ENCODE assay signal across 7 mouse cellular contexts in genomic region chr14:121798411-121798799, GRCm38 (mm10). TPM values are rescaled to one million over a fixed set of nuclear protein-coding genes. Genes with fewer than 3 reads are reported as not detected.
DNase-seq lines count a peak whose midpoint lies in the region; ATAC-seq and TF ChIP-seq lines count a peak whose summit lies in the region.

No protein-coding gene starts in this region.

- H3K9ac ChIP-seq in intestine, embryonic 16.5 days (ENCODE audit: low read depth, low read length), result peak overlapping the region; percentile 78
- H3K9ac ChIP-seq in midbrain, embryonic 11.5 days (ENCODE audit: low read length), result peak overlapping the region; percentile 59; the same call in 1 of the 2 replicates

- peak; percentile 74; the same call in 1 of the 2 replicates for TF ChIP-seq POLR2A in small intestine, adult 2 months (IDR thresholded peaks at IDR 0.05; ENCODE audit: low read depth, low read length)

- H3K27ac ChIP-seq in intestine, embryonic 16.5 days (ENCODE audit: low read length), result peak overlapping the region; percentile 96
- no peak overlapping the region; the same call in 1 of the 2 replicates for H3K27ac ChIP-seq in midbrain, embryonic 11.5 days (ENCODE audit: low read depth, low read length)
- H3K27ac ChIP-seq in small intestine, adult 2 months (ENCODE audit: insufficient read depth, low read depth, low read length), result peak overlapping the region; percentile 94

- peak; percentile 87 for ATAC-seq in intestine, embryonic 16.5 days
- ATAC-seq in midbrain, embryonic 11.5 days (ENCODE audit: low FRiP score), result peak; percentile 93

- H3K4me2 ChIP-seq in intestine, embryonic 16.5 days (ENCODE audit: low read depth, low read length), result peak overlapping the region; percentile 94
- H3K4me2 ChIP-seq in midbrain, embryonic 11.5 days, result peak overlapping the region; percentile 95

- peak; percentile 91 for DNase-seq in adrenal gland, adult 8-10 months
- peak; percentile 89 for DNase-seq in embryo, embryonic 9.5 days (ENCODE audit: extremely low spot score)
- peak; percentile 73 to 85 for DNase-seq in gastrocnemius, postnatal 4 days (ENCODE audit: low spot score in 2 of 2)
- DNase-seq in left cerebral cortex, postnatal 36 days (ENCODE audit: low spot score in 2 of 2), result peak; percentile 90 to 91
- DNase-seq in midbrain, embryonic 11.5 days (ENCODE audit: low spot score, missing footprints), result peak; percentile 98

- intact Hi-C loops in left cerebral cortex, postnatal 36 days (cut with DNase I), result loop anchor here (5.0 kb wide), 1 partner anchor 211 kb away; no protein-coding TSS in a partner anchor

- peaks cover 15% of the 10 kb centered on the region for H3K4me1 ChIP-seq in intestine, embryonic 16.5 days (ENCODE audit: control insufficient read depth, insufficient read depth, low read length)
- H3K4me1 ChIP-seq in midbrain, embryonic 11.5 days (ENCODE audit: control insufficient read depth, insufficient read depth, low read length), result no peaks in the 10 kb centered on the region; the same call in 1 of the 2 replicates
- H3K4me1 ChIP-seq in small intestine, adult 2 months (ENCODE audit: control insufficient read depth, insufficient read depth, insufficient read length, low read length), result 0 out of 2 replicates have a peak, but pooled peaks cover 4% of the 10 kb centered on the region

- no peaks in the 10 kb centered on the region for H3K9me3 ChIP-seq in intestine, embryonic 16.5 days (ENCODE audit: control insufficient read depth, low read length)
- H3K9me3 ChIP-seq in midbrain, embryonic 11.5 days (ENCODE audit: control insufficient read depth, low read length), result no peaks in the 10 kb centered on the region

- under 1% methylated on average over 22 of the region's 22 CpGs for WGBS in intestine, embryonic 16.5 days
- 0% methylated on average over 22 of the region's 22 CpGs for WGBS in midbrain, embryonic 11.5 days
- WGBS in small intestine, adult 2 months, result under 1% methylated on average over 22 of the region's 22 CpGs

- peak overlapping the region; percentile 83 for H3K4me3 ChIP-seq in intestine, embryonic 16.5 days (ENCODE audit: low read length)
- H3K4me3 ChIP-seq in midbrain, embryonic 11.5 days (ENCODE audit: low read depth, low read length), result peak overlapping the region; percentile 65
- H3K4me3 ChIP-seq in small intestine, adult 2 months (ENCODE audit: low read depth, low read length), result peak overlapping the region; percentile 84

- no peaks in the 10 kb centered on the region for H3K36me3 ChIP-seq in intestine, embryonic 16.5 days (ENCODE audit: control insufficient read depth, insufficient read depth, low read length)
- H3K36me3 ChIP-seq in midbrain, embryonic 11.5 days (ENCODE audit: control insufficient read depth, insufficient read depth, low read length), result no peaks in the 10 kb centered on the region
- no peaks in the 10 kb centered on the region for H3K36me3 ChIP-seq in small intestine, adult 2 months (ENCODE audit: control insufficient read depth, insufficient read depth, low read length)

- H3K27me3 ChIP-seq in intestine, embryonic 16.5 days (replicated peaks; ENCODE audit: control insufficient read depth, insufficient read depth, low read length), result no peaks in the 10 kb centered on the region
- peaks cover 25% of the 10 kb centered on the region for H3K27me3 ChIP-seq in midbrain, embryonic 11.5 days (ENCODE audit: control insufficient read depth, insufficient read depth, low read length)
- H3K27me3 ChIP-seq in small intestine, adult 2 months (ENCODE audit: control insufficient read depth, insufficient read depth, low read length), result no peaks in the 10 kb centered on the region

- TF ChIP-seq CTCF in small intestine, adult 2 months (IDR thresholded peaks at IDR 0.05; ENCODE audit: extremely low read depth, insufficient read length, insufficient replicate concordance, low read depth, low read length), result no peak

RNA-seq across cellular contexts. Expression of gene Dock9, which starts 0.8 kb away (rescaled TPM):
- total RNA-seq in adrenal gland, adult 8-10 months (2022), result 10 to 100 TPM; 26.1 to 41.7 (median 33.0) TPM
- 10 to 100 TPM; 40.2 to 44.6 TPM for total RNA-seq in gastrocnemius, postnatal 4 days (2021)
- polyA plus RNA-seq in intestine, embryonic 16.5 days (2015; fragmentation: Nextera tagmentation; extraction: Ambion mirVana), result 13.6 and 13.7 TPM in 2 replicates
- 100 to 1,000 TPM in 1 of 2 experiments, 10 to 100 TPM in 1; 79.1 to 100 TPM for total RNA-seq in left cerebral cortex, postnatal 36 days (2021)
- 4.1 and 4.2 TPM in 2 replicates for polyA plus RNA-seq in midbrain, embryonic 11.5 days (2014; fragmentation: Nextera tagmentation; extraction: Ambion mirVana)
- 3.8 and 5.7 TPM in 2 replicates for polyA plus RNA-seq in small intestine, adult 2 months (2012; rRNA removed)
